Mouse (Mus musculus) lung, postnatal 0 days (tissue): ENCODE measurements around the gene Atf6. TPM values are rescaled to one million over a fixed set of nuclear protein-coding genes. Genes with fewer than 3 reads are reported as not detected.
A peak's percentile ranks its signal among the peaks of the same experiment; 100 is the strongest.

Experiments
- ATAC-seq: fragments of 200-750 bp; cut with Nextera tagmentation; 2 replicates; pipeline ENCODE4 v1.8.0; 2017; ENCODE audit warnings: moderate library complexity
- DNase-seq: peaks from one replicate; pipeline ENCODE4 v3.0.0-alpha.2; 2016; ENCODE audit warnings: low spot score
- H3K27ac ChIP-seq: fragments of 300-500 bp; sonication (generic); 2 replicates; pipeline ENCODE4 v1.5.1; 2014; ENCODE audit warnings: antibody characterized with exemption, mild to moderate bottlenecking, low read length, mixed read lengths
- H3K27me3 ChIP-seq: fragments of 300-500 bp; sonication (generic); replicated peaks from 2 replicates; pipeline ENCODE4 v1.6.1; 2014; ENCODE audit warnings: low read length, mixed read lengths; ENCODE audit not compliant: insufficient read depth
- H3K36me3 ChIP-seq: fragments of 300-500 bp; sonication (generic); 2 replicates; pipeline ENCODE4 v1.6.1; 2014; ENCODE audit warnings: low read length, mixed read lengths; ENCODE audit not compliant: insufficient read depth
- H3K4me1 ChIP-seq: fragments of 300-500 bp; sonication (generic); 2 replicates; pipeline ENCODE4 v1.6.1; 2014; ENCODE audit warnings: antibody characterized with exemption, low read depth, low read length, mixed read lengths; ENCODE audit not compliant: insufficient read depth
- H3K4me2 ChIP-seq: fragments of 300-500 bp; sonication (generic); replicated peaks from 2 replicates; pipeline ENCODE4 v1.6.1; 2014; ENCODE audit warnings: low read depth, mild to moderate bottlenecking, low read length, moderate library complexity, mixed read lengths
- H3K4me3 ChIP-seq: fragments of 300-500 bp; sonication (generic); 2 replicates; pipeline ENCODE4 v1.5.1; 2014; ENCODE audit warnings: low read depth, low read length
- H3K9ac ChIP-seq: fragments of 300-500 bp; sonication (generic); replicated peaks from 2 replicates; pipeline ENCODE4 v1.6.1; 2014; ENCODE audit warnings: low read depth, mild to moderate bottlenecking
- H3K9me3 ChIP-seq: fragments of 300-500 bp; sonication (generic); 2 replicates; pipeline ENCODE4 v1.6.1; 2016; ENCODE audit warnings: low read length, mixed read lengths
- CTCF ChIP-seq: IDR thresholded peaks from 2 replicates; pipeline ENCODE4 v1.5.1; 2016; ENCODE audit warnings: antibody characterized with exemption, mild to moderate bottlenecking
- EP300 ChIP-seq: IDR thresholded peaks from 2 replicates; pipeline ENCODE4 v1.6.1; 2016; ENCODE audit warnings: antibody characterized with exemption, mild to moderate bottlenecking, control low read depth
- WGBS: fragments of 180-500 bp; shearing (Covaris S2); extraction: QIAGEN DNeasy Blood & Tissue Kit; methylation state at CpG from one replicate; pipeline ENCODE4 v1.1.7; 2014; 5-methylcytosine and 5-hydroxymethylcytosine counted together
- polyA plus RNA-seq: library from polyadenylated mRNA; unstranded; fragments of >200 nt; fragmentation: Nextera tagmentation; extraction: Ambion mirVana; gene quantifications from 2 replicates; pipeline ENCODE4 v1.2.1, GENCODE M21; 2015

Gene Atf6
- polyA plus RNA-seq, 1 experiment from 2014 or later: 11.0 TPM

GRCm38 (mm10) chr1:170791001-170791400 lies 76.6 kb downstream of the Atf6 start:
- no peak overlapping the region for H3K9ac ChIP-seq
- no peak overlapping the region for H3K4me3 ChIP-seq
- H3K4me1 ChIP-seq: no peaks in the 10 kb centered on the region
- H3K27ac ChIP-seq: no peak overlapping the region
- 40% methylated on average over 3 of the region's 3 CpGs for WGBS
- DNase-seq (peak; percentile 61), ATAC-seq (peak; percentile 76)
- TF ChIP-seq CTCF: no peak
- TF ChIP-seq EP300: peak; percentile 68
- no peak overlapping the region for H3K4me2 ChIP-seq
- H3K9me3 ChIP-seq: no peaks in the 10 kb centered on the region
- H3K36me3 ChIP-seq: peaks cover 15% of the 10 kb centered on the region
- no peaks in the 10 kb centered on the region for H3K27me3 ChIP-seq

- DNase-seq (no peak), ATAC-seq (no peak)
- H3K4me1 ChIP-seq: no peaks in the 10 kb centered on the region
- no peak overlapping the region for H3K27ac ChIP-seq
- H3K9me3 ChIP-seq: no peaks in the 10 kb centered on the region
- TF ChIP-seq EP300 (no peak), CTCF (no peak)
- WGBS: 62% methylated on average over 1 of the region's 1 CpGs
- no peak overlapping the region for H3K9ac ChIP-seq
- no peak overlapping the region for H3K4me3 ChIP-seq
- peaks cover 13% of the 10 kb centered on the region for H3K36me3 ChIP-seq
- H3K27me3 ChIP-seq: no peaks in the 10 kb centered on the region
- H3K4me2 ChIP-seq: no peak overlapping the region
Observed at GRCm38 (mm10) chr1:170787643-170788042, 79.9 kb downstream of the Atf6 start.

GRCm38 (mm10) chr1:170786570-170787341 lies 80.8 kb downstream of the Atf6 start:
- Histone ChIP-seq H3K4me2 (no peak overlapping the region), H3K4me1 (no peaks in the 10 kb centered on the region), H3K9ac (no peak overlapping the region), H3K4me3 (no peak overlapping the region), H3K27me3 (no peaks in the 10 kb centered on the region), H3K36me3 (peaks cover 13% of the 10 kb centered on the region), H3K9me3 (no peaks in the 10 kb centered on the region), H3K27ac (no peak overlapping the region)
- 63% methylated on average over 14 of the region's 14 CpGs for WGBS
- TF ChIP-seq CTCF (no peak), EP300 (no peak)
- DNase-seq (no peak), ATAC-seq (no peak)

- Histone ChIP-seq H3K9ac (no peak overlapping the region), H3K9me3 (no peaks in the 10 kb centered on the region), H3K27me3 (no peaks in the 10 kb centered on the region), H3K4me3 (no peak overlapping the region), H3K27ac (no peak overlapping the region), H3K4me2 (no peak overlapping the region), H3K4me1 (no peaks in the 10 kb centered on the region), H3K36me3 (0 out of 2 replicates have a peak, but pooled peaks cover 3% of the 10 kb centered on the region)
- TF ChIP-seq CTCF: peak; percentile 48
- no peak for TF ChIP-seq EP300
- ATAC-seq (no peak), DNase-seq (no peak)
- WGBS: 88% methylated on average over 4 of the region's 4 CpGs
Observed at GRCm38 (mm10) chr1:170777688-170778087, 89.9 kb downstream of the Atf6 start.

GRCm38 (mm10) chr1:170774431-170774830 lies 93.1 kb downstream of the Atf6 start:
- TF ChIP-seq CTCF: no peak
- no peak for TF ChIP-seq EP300
- Histone ChIP-seq H3K36me3 (0 out of 2 replicates have a peak, but pooled peaks cover 3% of the 10 kb centered on the region), H3K4me1 (no peaks in the 10 kb centered on the region; the same call in 1 of the 2 replicates), H3K4me2 (no peak overlapping the region), H3K9ac (no peak overlapping the region), H3K27me3 (no peaks in the 10 kb centered on the region), H3K9me3 (no peaks in the 10 kb centered on the region), H3K27ac (no peak overlapping the region), H3K4me3 (no peak overlapping the region)
- ATAC-seq (no peak), DNase-seq (no peak)
- WGBS: 58% methylated on average over 1 of the region's 1 CpGs

GRCm38 (mm10) chr1:170773506-170773905 lies 94.1 kb downstream of the Atf6 start:
- 55% methylated on average over 4 of the region's 4 CpGs for WGBS
- no peak for TF ChIP-seq CTCF
- TF ChIP-seq EP300: no peak
- H3K4me2 ChIP-seq: no peak overlapping the region
- H3K9me3 ChIP-seq: no peaks in the 10 kb centered on the region
- H3K9ac ChIP-seq: no peak overlapping the region
- DNase-seq (no peak), ATAC-seq (no peak)
- H3K27ac ChIP-seq: no peak overlapping the region
- H3K4me1 ChIP-seq: no peaks in the 10 kb centered on the region; the same call in 1 of the 2 replicates
- H3K36me3 ChIP-seq: no peaks in the 10 kb centered on the region
- no peaks in the 10 kb centered on the region for H3K27me3 ChIP-seq
- no peak overlapping the region for H3K4me3 ChIP-seq
